ENCODE assay signal across 9 mouse cellular contexts in the genomic region with DNA sequence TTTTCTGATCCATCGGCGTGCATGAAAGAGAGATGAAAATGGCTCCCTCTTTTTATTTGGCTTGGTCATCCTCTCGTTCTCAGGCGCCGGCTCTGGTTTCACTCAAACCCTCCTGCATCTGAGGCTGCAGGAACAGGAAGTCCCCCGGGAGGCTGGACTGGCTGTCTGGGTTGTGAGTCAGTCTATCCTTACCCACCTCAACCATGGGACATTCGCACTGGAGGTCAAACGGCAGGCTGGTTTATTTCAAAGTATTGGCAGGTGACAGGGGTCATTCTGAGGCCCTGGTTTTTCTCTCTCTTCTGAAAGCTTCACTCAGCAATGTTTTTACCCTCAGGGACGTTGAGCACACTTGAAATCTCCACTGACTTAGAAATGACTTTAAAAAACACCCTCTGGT.
DNase-seq lines count a peak whose midpoint lies in the region; ATAC-seq lines count a peak whose summit lies in the region.
"Had no signal": no experiment of that assay in that cellular context is flagged by ENCODE, and none has a peak within 500 bp of the region (broad histone marks: within the 10 kb centered on the region; RNA-seq: fewer than 3 reads in every experiment).

No protein-coding gene starts in this region.

- H3K4me3 ChIP-seq in liver, embryonic 11.5 days (ENCODE audit: low read depth, low read length), result no peak overlapping the region
- no peak overlapping the region for H3K4me3 ChIP-seq in forebrain, embryonic 15.5 days
- no peak overlapping the region for H3K4me3 ChIP-seq in midbrain, embryonic 15.5 days

- H3K36me3 ChIP-seq in liver, embryonic 11.5 days (ENCODE audit: control insufficient read depth, insufficient read depth, low read length), result no peaks in the 10 kb centered on the region
- H3K36me3 ChIP-seq in forebrain, embryonic 15.5 days, result no peaks in the 10 kb centered on the region
- H3K36me3 ChIP-seq in midbrain, embryonic 15.5 days (replicated peaks), result no peaks in the 10 kb centered on the region

- no peaks in the 10 kb centered on the region for H3K9me3 ChIP-seq in liver, embryonic 11.5 days (ENCODE audit: control insufficient read depth, low read length)
- no peaks in the 10 kb centered on the region for H3K9me3 ChIP-seq in forebrain, embryonic 15.5 days
- H3K9me3 ChIP-seq in midbrain, embryonic 15.5 days, result no peaks in the 10 kb centered on the region

- peak; percentile 24 to 57 for DNase-seq in adrenal gland, adult (ENCODE audit: inconsistent age in 2 of 2, low spot score in 1 of 2)
- no peak for DNase-seq in adrenal gland, adult 18-20 months (ENCODE audit: low spot score in 2 of 2)
- peak; percentile 78 for DNase-seq in embryo, embryonic 10 days (ENCODE audit: low spot score)
- peak; percentile 84 for DNase-seq in heart, adult 8-10 months (ENCODE audit: low spot score)
- no peak for DNase-seq in liver, embryonic 11.5 days (ENCODE audit: low spot score)
- DNase-seq in ovary, postnatal 10 days (ENCODE audit: low spot score), result no peak

- H3K27me3 ChIP-seq in liver, embryonic 11.5 days (replicated peaks; ENCODE audit: control insufficient read depth, insufficient read depth, low read length), result no peaks in the 10 kb centered on the region
- H3K27me3 ChIP-seq in forebrain, embryonic 15.5 days, result no peaks in the 10 kb centered on the region
- H3K27me3 ChIP-seq in midbrain, embryonic 15.5 days (replicated peaks), result no peaks in the 10 kb centered on the region

- no peaks in the 10 kb centered on the region for H3K4me1 ChIP-seq in liver, embryonic 11.5 days (replicated peaks; ENCODE audit: control insufficient read depth, insufficient read depth, low read length)
- peaks cover 7% of the 10 kb centered on the region; the same call in 1 of the 2 replicates for H3K4me1 ChIP-seq in forebrain, embryonic 15.5 days
- 0 out of 2 replicates have a peak, but pooled peaks cover 6% of the 10 kb centered on the region for H3K4me1 ChIP-seq in midbrain, embryonic 15.5 days

- no peak overlapping the region for H3K9ac ChIP-seq in liver, embryonic 11.5 days (ENCODE audit: low read depth, low read length)
- no peak overlapping the region for H3K9ac ChIP-seq in forebrain, embryonic 15.5 days (replicated peaks)
- H3K9ac ChIP-seq in midbrain, embryonic 15.5 days, result no peak overlapping the region

- H3K27ac ChIP-seq in liver, embryonic 11.5 days (ENCODE audit: low read depth, low read length), result peak overlapping the region; percentile 26; the same call in 1 of the 2 replicates
- H3K27ac ChIP-seq in forebrain, embryonic 15.5 days (replicated peaks), result no peak overlapping the region
- no peak overlapping the region for H3K27ac ChIP-seq in midbrain, embryonic 15.5 days

- H3K4me2 ChIP-seq in liver, embryonic 11.5 days, result no peak overlapping the region
- no peak overlapping the region for H3K4me2 ChIP-seq in forebrain, embryonic 15.5 days (replicated peaks)
- H3K4me2 ChIP-seq in midbrain, embryonic 15.5 days, result no peak overlapping the region

- ATAC-seq in liver, embryonic 11.5 days (replicated peaks; ENCODE audit: low FRiP score), result no peak
- no peak for ATAC-seq in forebrain, embryonic 15.5 days (replicated peaks)
- no peak for ATAC-seq in midbrain, embryonic 15.5 days (replicated peaks)
- ATAC-seq: activated CD4-positive, CD25-positive, alpha-beta regulatory T cell, adult 4 months had no signal

- WGBS in liver, embryonic 11.5 days, result 28% methylated on average over 9 of the region's 9 CpGs
- WGBS in forebrain, embryonic 15.5 days, result 66% methylated on average over 9 of the region's 9 CpGs
- whole genome bisulfite sequencing in midbrain, embryonic 15.5 days, result 67% methylated on average over 9 of the region's 9 CpGs

Comparison
In these comparisons a context has a peak if more than half of its experiments do, and no peak if none do; other contexts are left out.
1. DNase-seq: peak in adrenal gland, adult (2 of 2), embryo, embryonic 10 days (single experiment) and heart, adult 8-10 months (single experiment); none in adrenal gland, adult 18-20 months (0 of 2), liver, embryonic 11.5 days (single experiment) and ovary, postnatal 10 days (single experiment).